Mouse (Mus musculus) liver, postnatal 0 days (tissue): ENCODE measurements around the gene Csf2rb. TPM values are rescaled to one million over a fixed set of nuclear protein-coding genes. Genes with fewer than 3 reads are reported as not detected.
A peak's percentile ranks its signal among the peaks of the same experiment; 100 is the strongest.

Experiments
- ATAC-seq: fragments of 200-750 bp; cut with Nextera tagmentation; 2 replicates; pipeline ENCODE4 v1.8.0; 2017; ENCODE audit warnings: mild to moderate bottlenecking, moderate library complexity
- DNase-seq: peaks from one replicate; pipeline ENCODE4 v3.0.0-alpha.2; 2016
- H3K27ac ChIP-seq: fragments of 300-500 bp; sonication (generic); 2 replicates; pipeline ENCODE4 v1.5.1; 2014; ENCODE audit warnings: antibody characterized with exemption, moderate library complexity, mild to moderate bottlenecking, low read depth
- H3K27me3 ChIP-seq: fragments of 300-500 bp; sonication (generic); 2 replicates; pipeline ENCODE4 v1.6.1; 2014; ENCODE audit warnings: low read length, control low read depth, mixed read lengths; ENCODE audit not compliant: insufficient read depth
- H3K36me3 ChIP-seq: fragments of 300-500 bp; sonication (generic); replicated peaks from 2 replicates; pipeline ENCODE4 v1.6.1; 2014; ENCODE audit warnings: mild to moderate bottlenecking, control low read depth, low read length, moderate library complexity, mixed read lengths; ENCODE audit not compliant: insufficient read depth
- H3K4me1 ChIP-seq: fragments of 300-500 bp; sonication (generic); 2 replicates; pipeline ENCODE4 v1.6.1; 2014; ENCODE audit warnings: antibody characterized with exemption, mild to moderate bottlenecking, control low read depth; ENCODE audit not compliant: insufficient read depth
- H3K4me2 ChIP-seq: fragments of 300-500 bp; sonication (generic); 2 replicates; pipeline ENCODE4 v1.6.1; 2014; ENCODE audit warnings: low read depth, mild to moderate bottlenecking, low read length, moderate library complexity, mixed read lengths
- H3K4me3 ChIP-seq: fragments of 300-500 bp; sonication (generic); 2 replicates; pipeline ENCODE4 v1.5.1; 2014; ENCODE audit warnings: low read depth, low read length
- H3K9ac ChIP-seq: fragments of 300-500 bp; sonication (generic); replicated peaks from 2 replicates; pipeline ENCODE4 v1.6.1; 2014; ENCODE audit warnings: mild to moderate bottlenecking, moderate library complexity
- H3K9me3 ChIP-seq: fragments of 300-500 bp; sonication (generic); 2 replicates; pipeline ENCODE4 v1.6.1; 2016; ENCODE audit warnings: mild to moderate bottlenecking, control low read depth, low read length, mixed read lengths
- CTCF ChIP-seq: sonication (generic); IDR thresholded peaks from 2 replicates; pipeline ENCODE4 v1.5.1; 2016; ENCODE audit warnings: antibody characterized with exemption, low read depth
- EP300 ChIP-seq: IDR thresholded peaks from 2 replicates; pipeline ENCODE4 v1.6.1; 2016; ENCODE audit warnings: antibody characterized with exemption, low read depth, mild to moderate bottlenecking
- WGBS: fragments of 180-500 bp; shearing (Covaris S2); extraction: QIAGEN DNeasy Blood & Tissue Kit; methylation state at CpG from one replicate; pipeline ENCODE4 v1.1.7; 2014; ENCODE audit not compliant: insufficient replicate concordance; 5-methylcytosine and 5-hydroxymethylcytosine counted together
- polyA plus RNA-seq: library from polyadenylated mRNA; unstranded; fragments of >200 nt; fragmentation: Nextera tagmentation; extraction: Ambion mirVana; gene quantifications from 2 replicates; pipeline ENCODE4 v1.2.1, GENCODE M21; 2015

The Csf2rb gene
- polyA plus RNA-seq, 1 experiment from 2014 or later, result 9.6 TPM

DNA sequence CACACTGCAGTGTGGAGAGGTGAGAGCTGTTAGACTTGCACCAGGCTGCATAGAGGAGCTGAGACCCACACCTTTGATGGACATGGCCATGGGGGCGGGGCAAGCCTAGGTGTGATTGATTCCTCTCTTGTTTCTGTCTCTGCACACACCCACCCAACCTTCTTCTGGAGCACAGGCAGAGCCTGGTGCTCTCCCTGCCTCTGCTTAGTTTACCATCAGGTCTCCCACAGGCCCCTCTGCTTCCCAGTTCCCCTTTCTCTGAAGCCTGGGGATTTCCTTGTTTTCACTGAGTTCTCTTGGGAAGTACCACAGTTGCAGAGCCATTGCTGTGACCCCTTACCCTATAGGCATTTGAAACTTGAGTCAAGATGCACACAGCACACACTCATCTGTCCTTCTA is 27.0 kb upstream of the Csf2rb start:
- Histone ChIP-seq H3K27me3 (no peaks in the 10 kb centered on the region), H3K4me2 (no peak overlapping the region), H3K36me3 (no peaks in the 10 kb centered on the region), H3K4me3 (no peak overlapping the region), H3K27ac (no peak overlapping the region), H3K4me1 (no peaks in the 10 kb centered on the region), H3K9me3 (no peaks in the 10 kb centered on the region), H3K9ac (no peak overlapping the region)
- WGBS, result 69% methylated on average over 1 of the region's 1 CpGs
- DNase-seq (no peak), ATAC-seq (no peak)
- TF ChIP-seq CTCF, result no peak

DNA sequence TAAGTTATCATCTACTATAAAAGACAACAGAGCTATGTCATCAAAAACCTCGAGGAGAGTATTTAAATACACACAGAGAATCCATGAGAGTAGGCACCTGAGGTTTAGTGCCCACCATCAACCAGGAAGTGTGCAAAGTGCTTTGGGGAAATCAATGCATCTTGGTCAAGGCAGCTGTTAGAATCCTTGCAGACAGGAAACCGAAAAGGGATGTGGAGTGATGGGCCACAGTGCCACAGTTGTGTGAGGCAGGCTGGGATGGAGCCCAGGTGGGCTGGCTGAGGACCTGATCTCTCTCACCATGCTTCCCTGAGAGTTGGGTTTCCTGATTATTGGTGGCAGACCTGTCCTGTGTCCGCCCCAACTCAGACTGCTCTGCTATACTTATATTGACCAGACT is 25.9 kb upstream of the Csf2rb start:
- Histone ChIP-seq H3K9ac (no peak overlapping the region), H3K27me3 (no peaks in the 10 kb centered on the region), H3K4me3 (no peak overlapping the region), H3K4me2 (no peak overlapping the region), H3K27ac (no peak overlapping the region), H3K9me3 (no peaks in the 10 kb centered on the region), H3K36me3 (no peaks in the 10 kb centered on the region), H3K4me1 (no peaks in the 10 kb centered on the region)
- WGBS, result 38% methylated on average over 3 of the region's 3 CpGs
- TF ChIP-seq EP300, result no peak
- no peak for TF ChIP-seq CTCF
- no peak for DNase-seq
- no peak for ATAC-seq

DNA sequence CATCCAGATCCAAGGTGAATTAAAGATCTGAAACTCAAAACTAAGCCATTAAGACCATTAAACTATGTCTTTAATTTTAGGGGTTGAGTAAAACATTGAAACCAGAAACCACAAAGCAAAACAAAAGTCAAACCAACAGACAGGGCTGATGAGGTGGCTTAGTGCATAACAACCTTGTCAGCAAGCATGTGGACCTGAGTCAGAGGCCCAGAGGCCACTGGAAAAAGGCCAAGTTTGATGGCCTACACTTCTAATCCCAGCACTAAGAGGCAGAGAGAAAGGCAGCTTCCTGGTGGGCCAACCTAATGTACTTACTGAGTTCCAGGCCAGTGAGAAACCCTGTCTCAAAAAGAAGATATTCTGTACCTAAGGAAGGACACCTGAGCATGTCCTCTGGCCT is 24.8 kb upstream of the Csf2rb start:
- no peak for DNase-seq

DNA sequence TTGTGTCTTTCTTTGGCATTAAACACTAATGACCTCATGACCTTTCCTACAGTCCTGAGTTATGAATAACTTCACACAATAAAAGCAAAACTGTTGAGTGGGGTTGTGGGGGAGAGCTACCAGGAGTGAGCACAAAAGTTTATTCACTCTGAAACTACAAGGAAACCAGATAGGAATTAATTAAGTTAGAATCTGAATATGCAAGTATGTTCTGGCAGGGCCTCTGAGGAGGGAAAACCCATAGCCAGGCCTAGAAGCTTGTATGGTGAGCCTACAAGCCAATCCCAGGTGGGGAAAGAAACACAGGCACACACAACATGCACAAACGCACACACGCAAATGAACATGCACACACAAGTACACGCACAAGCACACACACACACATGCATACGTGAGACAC is 22.8 kb upstream of the Csf2rb start:
- no peak for TF ChIP-seq EP300
- no peak for TF ChIP-seq CTCF
- H3K4me1 ChIP-seq, result no peaks in the 10 kb centered on the region; the same call in 1 of the 2 replicates
- 87% methylated on average over 4 of the region's 4 CpGs for WGBS
- no peaks in the 10 kb centered on the region for H3K9me3 ChIP-seq
- no peak for DNase-seq
- no peak overlapping the region for H3K27ac ChIP-seq
- H3K27me3 ChIP-seq, result no peaks in the 10 kb centered on the region
- no peak overlapping the region for H3K9ac ChIP-seq
- H3K4me3 ChIP-seq, result no peak overlapping the region
- ATAC-seq, result no peak
- H3K4me2 ChIP-seq, result no peak overlapping the region
- no peaks in the 10 kb centered on the region for H3K36me3 ChIP-seq

More for the DNA sequence above, 24.8 kb upstream of the Csf2rb start:
- H3K4me1 ChIP-seq, result no peaks in the 10 kb centered on the region
- no peak overlapping the region for H3K9ac ChIP-seq
- no peak for ATAC-seq
- TF ChIP-seq EP300 (no peak), CTCF (no peak)
- H3K36me3 ChIP-seq, result no peaks in the 10 kb centered on the region
- no peak overlapping the region for H3K27ac ChIP-seq
- H3K27me3 ChIP-seq, result no peaks in the 10 kb centered on the region
- H3K4me2 ChIP-seq, result no peak overlapping the region
- no peaks in the 10 kb centered on the region for H3K9me3 ChIP-seq
- H3K4me3 ChIP-seq, result no peak overlapping the region

DNA sequence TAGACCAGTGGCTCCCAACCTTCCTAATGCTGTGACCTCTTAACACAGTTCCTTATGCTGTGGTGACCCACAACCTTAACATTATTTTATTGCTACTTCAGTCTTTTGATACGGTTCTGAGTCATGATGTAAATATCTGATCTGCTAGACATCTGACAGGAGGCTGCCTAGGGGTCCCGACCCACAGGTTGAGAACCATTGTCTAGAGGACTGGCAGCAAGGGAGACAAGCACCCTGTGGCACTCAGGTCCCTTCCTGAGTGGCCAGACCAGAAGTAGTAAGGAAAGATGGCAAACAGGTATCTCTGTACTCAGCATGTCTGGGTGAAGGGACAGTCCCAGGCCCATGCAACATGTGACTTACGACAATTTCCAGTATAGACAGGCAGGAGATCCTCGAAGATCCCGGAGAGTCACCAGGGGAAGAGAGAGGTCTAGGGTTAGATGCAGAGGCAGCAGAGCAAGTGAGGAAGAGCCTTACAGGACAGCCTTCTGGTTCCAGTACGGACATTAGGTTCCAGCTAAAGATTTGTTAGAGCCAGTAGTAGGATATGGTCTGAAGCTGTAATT is 21.8 kb upstream of the Csf2rb start:
- Histone ChIP-seq H3K9me3 (no peaks in the 10 kb centered on the region), H3K4me1 (no peaks in the 10 kb centered on the region; the same call in 1 of the 2 replicates), H3K27ac (no peak overlapping the region), H3K4me3 (no peak overlapping the region), H3K4me2 (peak overlapping the region; percentile 39), H3K36me3 (no peaks in the 10 kb centered on the region), H3K27me3 (no peaks in the 10 kb centered on the region), H3K9ac (no peak overlapping the region)
- TF ChIP-seq CTCF (no peak), EP300 (no peak)
- 73% methylated on average over 6 of the region's 6 CpGs for WGBS
- ATAC-seq (no peak), DNase-seq (no peak)

DNA sequence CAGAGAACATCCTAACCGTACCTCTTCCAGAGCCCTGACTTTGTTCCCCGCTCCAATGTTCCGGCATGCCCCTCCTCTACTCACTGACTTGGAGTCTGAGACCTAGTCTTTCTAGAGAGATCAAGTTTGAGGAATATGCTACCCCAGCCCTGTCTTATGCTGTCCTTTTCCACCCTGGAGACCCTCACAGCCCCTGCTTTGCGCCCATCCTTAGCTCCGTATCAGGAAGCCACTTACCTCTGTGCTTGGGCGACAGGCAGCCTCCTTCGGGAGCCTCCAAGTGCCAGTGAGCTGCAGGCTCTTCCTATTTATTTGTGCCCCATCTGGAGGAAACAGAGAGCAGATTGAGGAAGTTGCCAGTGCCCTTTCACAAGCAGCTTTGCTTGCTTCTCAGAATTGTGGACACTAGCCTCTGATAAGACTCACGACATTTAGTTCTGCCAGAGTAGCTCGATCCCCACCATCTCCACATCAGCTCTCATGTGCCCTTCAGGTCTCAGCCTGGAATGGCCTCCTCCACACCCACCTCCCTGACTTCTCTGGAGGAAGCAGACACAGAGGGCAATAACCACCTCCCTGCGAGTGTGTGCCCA is 20.1 kb upstream of the Csf2rb start, which contains the start of gene Csf2rb2:
Gene Csf2rb2, minus strand, starts transcription at position 381 of the 593 bp plus-strand sequence.
- ATAC-seq (peak; percentile 44), DNase-seq (peak; percentile 36)
- peak within 1 kb of the TSS; percentile 39 for H3K4me2 ChIP-seq
- no peaks in the 10 kb centered on the region for H3K36me3 ChIP-seq
- no peak for TF ChIP-seq CTCF
- TF ChIP-seq EP300, result no peak
- no peaks in the 10 kb centered on the region for H3K9me3 ChIP-seq
- peak within 1 kb of the TSS; percentile 7; the same call in 1 of the 2 replicates for H3K9ac ChIP-seq
- peak within 1 kb of the TSS; percentile 36 for H3K4me3 ChIP-seq
- 39% methylated on average over 10 of the region's 10 CpGs for WGBS
- peak within 1 kb of the TSS; percentile 67 for H3K27ac ChIP-seq
- H3K4me1 ChIP-seq, result no peaks in the 10 kb centered on the region; the same call in 1 of the 2 replicates
- H3K27me3 ChIP-seq, result no peaks in the 10 kb centered on the region
